Mouse (Mus musculus): Measurements from ENCODE around the gene Pilrb1.

Gene Pilrb1

GRCm38 (mm10) chr5:137828694-137829093 lies 29.2 kb downstream of the Pilrb1 start:
- no peak for DNase-seq (ENCODE audit: low spot score)

DNA sequence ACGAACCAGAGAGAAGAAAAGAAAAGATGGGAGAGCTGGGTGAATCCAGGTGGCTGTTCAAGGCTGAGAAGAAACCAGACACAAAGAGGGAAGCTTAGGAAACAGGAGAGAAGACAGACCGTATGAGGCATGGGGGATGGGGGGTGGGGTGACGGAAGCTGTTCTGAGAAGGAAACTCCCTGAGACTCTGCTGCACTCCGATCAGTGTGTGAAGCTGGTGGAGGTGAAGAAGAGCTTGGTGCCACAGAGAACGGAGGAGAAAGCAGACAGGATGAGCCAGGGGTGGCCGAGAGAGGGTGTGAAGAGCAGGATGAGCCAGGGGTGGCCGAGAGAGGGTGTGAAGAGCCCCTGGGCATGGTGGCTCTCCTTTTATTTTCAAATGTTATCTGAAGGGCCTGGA lies 31.5 kb downstream of the Pilrb1 start:
- no peak for DNase-seq (ENCODE audit: low spot score)

- DNase-seq (ENCODE audit: low spot score): no peak
Measured at GRCm38 (mm10) chr5:137825971-137826370, 31.9 kb downstream of the Pilrb1 start.

DNA sequence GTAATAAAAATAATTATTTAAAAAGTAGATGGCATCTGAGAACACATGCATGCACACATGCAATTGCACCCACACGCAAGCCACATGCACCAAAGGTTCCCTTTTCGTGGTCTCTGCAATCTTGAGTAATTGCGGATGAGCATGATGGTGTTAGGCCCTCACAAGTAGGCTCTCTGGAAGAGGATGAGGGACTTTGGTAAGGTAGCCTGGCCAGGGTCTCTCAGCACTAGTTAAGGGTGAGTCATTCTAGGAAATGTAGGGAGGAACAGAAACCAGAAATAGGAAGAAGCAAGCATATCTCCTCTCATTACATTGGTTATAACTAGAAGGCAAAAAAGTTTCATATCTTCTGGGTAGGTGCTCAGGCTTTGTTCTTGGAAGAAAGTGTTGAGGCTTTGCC lies 32.9 kb downstream of the Pilrb1 start:
- no peak for DNase-seq (ENCODE audit: low spot score)

GRCm38 (mm10) chr5:137823455-137824045 lies 34.4 kb downstream of the Pilrb1 start:
- no peak for DNase-seq (ENCODE audit: low spot score)

DNA sequence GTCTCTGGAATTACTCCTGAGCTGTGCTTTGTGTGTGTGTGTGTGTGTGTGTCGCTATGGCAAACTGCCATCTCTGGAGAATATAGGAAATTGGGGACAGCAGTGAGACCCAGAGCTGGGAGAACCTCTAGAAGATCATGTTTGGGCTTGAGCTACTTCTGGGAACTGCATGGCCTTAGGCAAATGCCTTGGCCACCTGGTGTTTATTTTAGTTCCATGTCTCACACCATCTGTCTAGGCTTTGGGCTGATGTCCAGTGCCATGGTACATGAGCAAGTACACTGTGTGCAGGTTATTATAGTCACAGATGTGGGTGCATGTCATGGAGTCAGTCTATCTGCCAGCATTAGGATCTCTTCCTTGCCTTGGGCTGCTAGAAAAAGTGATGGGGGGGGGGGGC lies 35.3 kb downstream of the Pilrb1 start:
- DNase-seq (ENCODE audit: low spot score): no peak

GRCm38 (mm10) chr5:137822126-137822525 lies 35.8 kb downstream of the Pilrb1 start:
- DNase-seq (ENCODE audit: low spot score): no peak

DNA sequence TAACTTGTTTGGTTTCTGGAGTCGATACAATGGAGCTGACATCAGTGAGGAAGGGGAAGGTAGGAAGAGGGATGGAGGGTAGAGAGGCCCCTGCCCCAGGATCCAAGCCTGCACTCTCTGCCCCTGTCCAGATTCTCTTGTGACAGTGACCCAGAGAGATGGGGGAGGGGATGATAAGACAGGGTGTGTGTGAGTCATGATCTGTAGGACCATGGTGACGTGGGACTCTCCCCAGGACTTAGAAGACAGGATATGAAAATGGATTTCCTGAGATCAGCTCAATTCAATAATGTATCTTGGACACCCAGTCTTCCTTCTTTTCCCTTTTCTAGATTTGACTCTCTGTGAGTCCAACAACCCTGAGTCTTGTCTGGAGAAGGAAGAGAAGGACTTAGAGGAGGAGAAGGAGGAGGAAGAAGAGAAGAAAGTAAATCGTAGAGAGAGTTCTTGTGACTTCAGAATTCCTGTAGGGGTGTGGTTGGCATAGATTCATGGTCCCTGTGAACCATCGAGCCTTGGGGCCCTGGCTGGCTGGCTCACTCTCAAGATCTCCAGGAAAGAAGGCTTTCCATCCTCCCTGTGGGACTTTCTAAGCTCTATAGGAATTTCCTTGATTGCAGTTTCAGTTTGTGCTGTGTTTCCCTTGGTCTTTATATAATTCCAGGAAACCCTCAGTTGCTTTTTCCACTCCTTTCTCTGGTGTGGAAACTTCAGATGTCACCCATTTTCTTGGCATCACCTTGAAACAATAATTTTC lies 40.3 kb downstream of the Pilrb1 start:
- DNase-seq (ENCODE audit: low spot score): no peak

- DNase-seq (ENCODE audit: low spot score): no peak
Measured at GRCm38 (mm10) chr5:137808316-137808715, 49.6 kb downstream of the Pilrb1 start.

GRCm38 (mm10) chr5:137806158-137806557 lies 51.7 kb downstream of the Pilrb1 start:
- no peak for DNase-seq (ENCODE audit: low spot score)
